Mouse (Mus musculus): ENCODE results near the gene Samd9l.
A peak's percentile ranks its signal among the peaks of the same experiment; 100 is the strongest.
"Not testable (repeated sequence)": the region's sequence is repeated elsewhere in the genome, so short reads cannot be mapped to it uniquely, and the experiment has no call there.

Samd9l gene

GRCm38 (mm10) chr6:3399340-3400068 lies at the start of gene Samd9l:
TSS of gene Samd9l (minus strand) at chr6:3399572.
- DNase-seq (ENCODE audit: low read depth, low spot score) = peak; percentile 84

GRCm38 (mm10) chr6:3447404-3447803 lies 48.0 kb upstream of the Samd9l start:
- peak; percentile 91 for DNase-seq (ENCODE audit: low read depth, low spot score)

- DNase-seq (ENCODE audit: low read depth, low spot score) = peak; percentile 12
These were observed 44.5 kb upstream of the Samd9l start for GRCm38 (mm10) chr6:3443905-3444304.

GRCm38 (mm10) chr6:3436087-3436486 lies 36.7 kb upstream of the Samd9l start:
- DNase-seq (ENCODE audit: low read depth, low spot score) = no peak

- DNase-seq (ENCODE audit: low read depth, low spot score) = peak; percentile 62
These were observed 31.6 kb upstream of the Samd9l start for GRCm38 (mm10) chr6:3430976-3431375.

DNA sequence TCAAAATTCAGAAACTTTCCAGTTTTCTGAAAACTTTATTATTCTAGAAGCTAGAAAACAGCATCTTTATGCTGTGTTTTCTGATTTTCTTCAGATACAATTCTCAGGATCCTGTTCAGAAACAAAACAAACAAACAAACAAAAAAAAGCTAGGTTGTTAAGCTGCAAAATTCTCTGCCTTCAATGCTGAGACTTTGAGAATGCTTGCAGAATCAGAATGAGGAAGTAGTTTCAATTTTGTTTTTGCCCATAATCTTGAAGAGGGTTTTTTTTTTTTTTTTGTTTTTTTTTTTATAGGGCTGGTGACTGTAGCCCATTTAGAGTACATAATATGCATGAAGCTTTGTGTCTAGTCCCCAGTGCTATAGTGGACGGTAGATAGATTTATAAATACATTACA lies 27.7 kb upstream of the Samd9l start:
- no peak for DNase-seq (ENCODE audit: low read depth, low spot score)

- not testable (repeated sequence) for DNase-seq (ENCODE audit: low read depth, low spot score)
These were observed 26.0 kb upstream of the Samd9l start for GRCm38 (mm10) chr6:3425333-3425732.

DNA sequence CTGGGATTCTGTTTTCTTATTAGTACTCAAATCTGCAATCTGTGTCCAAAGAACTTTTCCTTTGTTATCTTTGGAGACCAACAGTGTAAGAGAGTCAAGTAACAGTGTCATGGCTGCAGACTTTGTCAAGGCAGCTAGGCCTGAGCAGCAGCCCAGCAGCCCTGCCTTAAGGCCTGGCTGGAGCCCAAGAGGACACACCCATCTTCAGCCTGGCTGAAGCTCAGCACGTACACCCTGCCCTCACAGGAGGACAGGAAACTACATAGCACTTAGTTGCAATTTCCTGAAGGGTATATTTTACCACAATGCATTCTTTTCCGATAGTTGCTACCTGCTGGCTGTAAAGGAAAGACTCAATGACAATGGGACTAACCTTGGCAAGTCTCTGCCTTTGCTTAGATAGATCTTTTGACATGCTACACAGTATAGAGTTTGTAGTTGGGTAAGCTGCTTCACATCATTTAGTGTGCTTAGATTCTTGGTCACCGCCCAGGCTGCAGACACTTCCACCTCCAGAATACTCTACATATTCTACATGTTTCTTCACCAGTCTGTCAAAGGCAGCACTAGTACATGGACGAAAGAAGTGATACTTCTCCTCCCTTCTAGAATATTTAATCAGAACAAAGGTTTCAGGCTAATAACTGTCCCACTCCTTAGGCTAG lies 25.4 kb upstream of the Samd9l start:
- peak; percentile 69 for DNase-seq (ENCODE audit: low read depth, low spot score)

DNA sequence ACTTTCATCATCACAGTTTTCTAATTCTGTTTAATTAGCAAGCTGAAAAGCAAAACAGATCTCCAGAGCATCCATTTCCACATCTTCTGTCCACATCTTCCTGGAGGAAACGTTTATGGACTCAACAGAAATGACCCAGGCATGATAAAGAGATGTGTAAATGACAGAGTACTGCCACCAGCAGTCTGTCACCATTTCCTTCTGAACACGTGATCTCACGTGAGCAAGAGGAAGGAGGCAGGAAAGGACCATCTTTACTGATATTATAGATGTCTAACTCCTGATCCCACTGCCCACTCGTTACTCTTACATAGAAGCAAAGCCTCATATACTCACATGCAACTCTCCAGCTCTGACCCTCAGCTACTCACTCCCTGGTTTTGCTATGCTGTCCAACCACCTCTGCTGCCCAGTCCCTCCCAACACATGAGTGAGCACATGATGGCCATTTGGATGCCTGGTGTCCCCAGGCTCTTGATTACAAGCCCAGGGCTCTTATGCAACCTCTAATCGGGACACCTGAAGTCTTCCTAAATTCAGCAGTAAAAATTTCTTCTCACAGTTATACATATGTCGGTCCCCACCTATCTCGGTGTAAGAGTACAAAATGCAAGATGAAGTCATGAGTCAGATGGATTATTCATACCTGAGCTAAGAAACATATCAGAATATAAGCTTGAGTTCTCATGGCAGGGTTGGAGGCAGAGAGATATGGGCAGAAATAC lies 2.0 kb downstream of the Samd9l start:
- not testable (repeated sequence) for DNase-seq (ENCODE audit: low read depth, low spot score)

DNA sequence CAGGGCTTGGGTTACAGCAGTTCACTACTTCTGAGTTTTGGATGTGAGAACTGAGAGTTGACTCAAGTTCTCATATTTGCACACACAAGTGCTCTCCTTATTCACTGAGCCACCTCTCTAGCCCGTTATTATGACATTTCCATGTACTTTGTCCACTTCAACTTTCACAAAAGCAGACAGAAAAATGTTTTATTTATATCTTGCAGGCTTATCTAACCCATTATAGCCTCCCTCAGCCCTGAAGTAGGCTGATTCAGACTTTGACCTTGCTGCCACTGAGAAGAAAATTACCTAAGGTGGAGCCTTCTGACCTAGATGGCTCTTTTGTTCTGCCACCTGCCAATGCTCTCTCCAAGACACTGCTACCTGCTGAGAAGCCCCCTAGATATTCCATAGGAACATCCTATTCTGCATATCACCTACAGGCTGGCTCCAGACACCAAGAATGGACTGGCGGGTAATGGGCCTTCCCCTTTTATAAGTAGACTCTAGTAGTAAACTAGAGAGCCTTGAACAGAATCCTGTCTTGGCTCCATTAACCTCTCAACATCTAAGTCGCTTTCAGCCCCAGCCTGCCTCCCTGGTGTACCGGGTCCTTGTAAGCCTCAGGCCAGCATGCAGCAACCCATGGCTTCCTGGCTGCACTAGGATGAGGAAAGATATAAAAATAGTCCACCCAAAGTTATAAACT lies 3.3 kb downstream of the Samd9l start:
- DNase-seq (ENCODE audit: low read depth, low spot score) = peak; percentile 86

DNA sequence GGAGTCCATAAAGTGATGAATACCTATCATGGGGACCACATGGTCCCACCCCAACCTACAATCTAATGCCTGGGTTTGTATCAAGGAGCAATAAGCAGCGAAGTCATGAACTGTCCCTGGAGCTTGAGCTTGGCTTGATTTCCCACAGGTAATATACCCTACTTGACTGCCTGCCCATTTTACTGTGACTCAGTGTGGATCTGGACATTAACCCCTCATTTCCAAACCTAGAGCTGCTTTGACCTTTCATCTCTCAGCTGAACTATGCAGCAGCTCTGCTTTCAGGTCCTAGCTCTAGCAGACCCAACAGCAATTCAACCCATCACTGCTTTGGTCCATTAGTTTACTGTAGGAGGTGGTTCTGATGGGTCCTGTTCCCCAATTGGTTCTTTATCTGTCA lies 9.4 kb downstream of the Samd9l start:
- DNase-seq (ENCODE audit: low read depth, low spot score) = no peak

DNA sequence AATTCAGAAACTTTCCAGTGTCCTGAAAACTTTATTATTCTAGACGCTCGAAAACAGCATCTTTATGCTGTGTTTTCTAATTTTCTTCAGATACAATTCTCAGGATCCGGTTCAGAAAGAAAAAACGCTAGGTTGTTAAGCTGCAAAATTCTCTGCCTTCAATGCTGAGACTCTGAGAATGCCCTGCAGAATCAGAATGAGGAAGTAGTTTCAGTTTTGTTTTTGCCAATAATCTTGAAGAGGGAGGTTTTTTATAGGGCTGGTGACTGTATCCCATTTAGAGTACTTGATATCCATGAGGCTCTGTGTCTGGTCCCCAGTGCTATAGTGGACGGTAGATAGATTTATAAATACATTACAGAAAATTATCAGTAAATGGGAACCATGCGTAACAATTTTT lies 12.8 kb downstream of the Samd9l start:
- no peak for DNase-seq (ENCODE audit: low read depth, low spot score)

DNA sequence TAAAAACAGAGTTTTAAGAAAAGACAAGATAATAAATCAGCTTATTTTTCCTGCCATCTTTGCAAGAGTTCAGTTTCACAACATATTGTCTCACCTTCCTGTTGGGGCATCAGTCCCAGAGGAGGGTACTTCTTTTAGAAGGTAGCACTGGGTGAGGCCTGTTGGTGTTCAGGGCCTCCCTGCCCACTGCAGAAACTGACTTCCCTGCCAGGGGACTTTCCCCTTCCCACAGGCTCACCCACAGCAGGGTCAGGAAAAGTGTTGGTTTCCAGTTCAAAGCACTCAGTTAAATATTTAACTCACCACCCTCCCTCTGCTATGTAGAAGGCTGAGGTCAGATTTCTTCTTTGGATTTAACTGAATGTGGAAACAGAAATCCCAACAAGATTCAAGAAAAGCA lies 14.6 kb downstream of the Samd9l start:
- DNase-seq (ENCODE audit: low read depth, low spot score) = not testable (repeated sequence)

GRCm38 (mm10) chr6:3384115-3384791 lies 15.1 kb downstream of the Samd9l start:
- DNase-seq (ENCODE audit: low read depth, low spot score) = not testable (repeated sequence)

DNA sequence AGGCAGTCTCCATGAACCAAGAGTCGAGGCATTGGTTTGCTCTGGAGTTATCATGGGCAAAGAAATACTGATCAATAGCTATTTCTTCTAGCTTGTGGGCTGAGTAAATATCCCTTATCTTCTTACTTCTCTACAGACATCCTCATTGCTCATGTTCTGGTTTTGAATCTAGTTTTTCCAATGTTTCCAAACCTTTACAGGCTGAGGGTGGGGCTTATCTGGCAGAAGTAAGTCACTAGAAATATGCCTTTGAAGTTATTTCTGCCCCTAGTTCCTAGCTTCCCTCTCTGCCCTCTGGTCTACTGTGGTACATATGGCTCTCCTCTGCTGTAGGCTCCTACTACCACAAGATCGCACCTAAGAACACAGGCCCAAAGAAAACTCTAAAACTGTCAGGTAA lies 20.2 kb downstream of the Samd9l start:
- DNase-seq (ENCODE audit: low read depth, low spot score) = no peak

DNA sequence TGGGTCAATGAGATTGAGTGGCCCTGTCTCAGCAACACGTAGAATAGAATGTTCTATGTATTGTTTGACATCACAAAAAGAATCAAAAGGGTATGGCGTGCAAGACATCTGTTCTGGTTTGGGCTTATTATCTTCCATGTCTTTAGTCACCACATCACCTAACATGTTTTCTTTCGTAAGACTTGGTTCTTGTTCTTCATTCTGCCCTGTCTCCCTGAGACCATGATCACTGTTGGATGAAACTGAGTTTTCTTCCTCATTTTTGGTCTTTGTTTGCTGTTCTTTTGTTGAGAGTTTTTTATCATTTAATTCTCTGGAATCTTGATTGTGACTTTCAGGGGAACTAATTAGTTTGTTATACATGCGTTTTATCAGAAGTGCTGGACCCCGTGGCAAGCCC lies 22.7 kb downstream of the Samd9l start:
- no peak for DNase-seq (ENCODE audit: low read depth, low spot score)

GRCm38 (mm10) chr6:3369527-3369926 lies 29.8 kb downstream of the Samd9l start:
- DNase-seq (ENCODE audit: low read depth, low spot score) = no peak

DNA sequence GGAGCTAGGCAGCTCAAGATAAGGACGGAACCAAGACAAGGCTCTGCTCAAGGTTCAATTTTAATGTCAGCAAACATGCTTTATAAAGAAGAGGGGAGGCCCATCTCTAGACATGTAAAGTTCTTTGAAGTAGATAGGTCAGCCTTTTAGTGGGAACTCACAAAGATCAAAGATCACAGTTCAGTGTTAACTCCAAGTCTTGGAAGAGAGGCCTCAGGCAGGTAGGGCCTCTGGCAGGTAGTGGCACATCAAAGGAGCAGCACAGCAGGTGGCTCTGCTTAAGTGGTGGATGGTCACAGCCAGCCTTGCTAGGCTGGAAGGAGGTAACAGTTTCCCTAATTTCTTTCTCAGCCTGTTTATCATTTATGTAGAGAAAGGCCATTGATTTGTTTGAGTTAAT lies 33.8 kb downstream of the Samd9l start:
- not testable (repeated sequence) for DNase-seq (ENCODE audit: low read depth, low spot score)

DNA sequence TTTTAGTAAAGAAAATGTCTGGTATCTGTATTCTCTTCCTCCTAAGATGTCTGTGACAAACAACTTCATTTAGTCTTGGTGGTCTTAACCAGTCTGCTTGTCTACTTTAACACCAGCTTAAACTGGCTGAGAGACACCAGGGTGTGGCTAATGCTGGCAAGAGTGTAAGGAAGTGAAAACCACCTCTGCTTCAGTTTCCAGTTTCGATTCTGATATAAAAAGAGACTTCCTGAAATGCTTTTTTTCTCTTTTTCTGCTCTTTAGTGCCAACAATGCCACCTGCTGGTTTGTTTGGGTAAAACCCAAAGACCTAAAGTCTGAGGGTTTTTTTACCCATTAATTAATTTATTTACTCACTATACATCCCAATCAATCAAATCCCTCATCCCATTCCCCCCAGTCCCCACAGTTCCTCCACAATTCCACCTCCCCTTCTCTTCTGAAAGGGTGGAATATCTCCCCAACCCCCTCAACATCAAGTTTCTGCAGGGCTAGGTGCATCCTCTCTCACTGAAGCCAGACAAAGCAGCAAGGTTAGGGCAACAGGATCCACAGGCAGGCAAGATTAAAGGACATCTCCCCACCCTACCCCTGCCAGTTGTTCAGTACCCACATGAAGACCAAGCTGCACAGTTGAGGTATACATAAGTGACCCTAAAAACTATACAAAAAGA lies 53.3 kb downstream of the Samd9l start:
- DNase-seq (ENCODE audit: low read depth, low spot score) = not testable (repeated sequence)

DNA sequence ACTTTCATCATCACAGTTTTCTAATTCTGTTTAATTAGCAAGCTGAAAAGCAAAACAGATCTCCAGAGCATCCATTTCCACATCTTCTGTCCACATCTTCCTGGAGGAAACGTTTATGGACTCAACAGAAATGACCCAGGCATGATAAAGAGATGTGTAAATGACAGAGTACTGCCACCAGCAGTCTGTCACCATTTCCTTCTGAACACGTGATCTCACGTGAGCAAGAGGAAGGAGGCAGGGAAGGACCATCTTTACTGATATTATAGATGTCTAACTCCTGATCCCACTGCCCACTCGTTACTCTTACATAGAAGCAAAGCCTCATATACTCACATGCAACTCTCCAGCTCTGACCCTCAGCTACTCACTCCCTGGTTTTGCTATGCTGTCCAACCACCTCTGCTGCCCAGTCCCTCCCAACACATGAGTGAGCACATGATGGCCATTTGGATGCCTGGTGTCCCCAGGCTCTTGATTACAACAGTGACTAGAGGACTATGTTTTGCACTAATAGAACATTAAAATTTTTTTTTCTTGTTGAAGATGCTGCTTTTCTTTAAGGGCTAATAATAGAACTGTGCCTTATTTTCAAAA lies 54.2 kb downstream of the Samd9l start:
- not testable (repeated sequence) for DNase-seq (ENCODE audit: low read depth, low spot score)
